Mouse (Mus musculus) spleen, adult 2 months (tissue): Measurements from ENCODE around the gene 1700022I11Rik.

Experiments
- CTCF ChIP-seq: fragments of 200-500 bp; IDR thresholded peaks from 2 replicates; pipeline ENCODE4 v1.5.1; 2011; ENCODE audit warnings: mild to moderate bottlenecking, inconsistent platforms; ENCODE audit not compliant: insufficient read depth, insufficient read length, insufficient replicate concordance; ENCODE audit errors: extremely low read depth
- POLR2A ChIP-seq: fragments of 200-500 bp; IDR thresholded peaks from 2 replicates; pipeline ENCODE4 v1.6.1; 2011; ENCODE audit warnings: low read depth, low read length, inconsistent platforms

DNA sequence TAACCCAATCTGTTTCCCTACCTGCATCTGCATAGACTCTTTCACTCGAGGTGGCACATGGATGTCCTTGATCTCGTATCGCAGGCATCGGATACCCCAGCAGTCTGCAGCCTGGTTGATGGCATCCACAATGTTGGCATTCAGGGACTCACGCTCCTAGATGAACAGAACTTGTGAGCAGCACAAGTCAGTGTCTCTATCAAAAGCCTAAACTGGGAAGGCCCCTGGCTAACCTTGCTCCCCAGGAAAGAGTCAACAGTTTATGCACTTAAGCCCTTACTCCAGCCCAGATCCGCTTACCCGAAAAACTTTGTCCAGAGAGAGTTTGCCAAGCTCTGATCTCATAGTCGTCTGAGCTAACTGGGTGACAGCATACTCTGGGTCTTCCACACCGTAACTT, 60.3 kb downstream of the 1700022I11Rik start:
- TF ChIP-seq CTCF (no peak), POLR2A (no peak)
